Mouse (Mus musculus) heart, embryonic 11.5 days (tissue): ENCODE data around the gene Oxct2b. TPM values are rescaled to one million over a fixed set of nuclear protein-coding genes. Genes with fewer than 3 reads are reported as not detected.

Experiments
- ATAC-seq: fragments of 200-750 bp; cut with Nextera tagmentation; replicated peaks from 2 replicates; pipeline ENCODE4 v1.8.0; 2017; ENCODE audit warnings: moderate library complexity; ENCODE audit not compliant: insufficient number of reproducible peaks, low FRiP score, low TSS enrichment
- H3K27ac ChIP-seq: fragments of 300-500 bp; sonication (generic); 2 replicates; pipeline ENCODE4 v1.5.1; 2014; ENCODE audit warnings: mild to moderate bottlenecking, low read depth, low read length
- H3K27me3 ChIP-seq: fragments of 300-500 bp; sonication (generic); 2 replicates; pipeline ENCODE4 v1.6.1; 2014; ENCODE audit warnings: mild to moderate bottlenecking, low read length, mixed read lengths; ENCODE audit not compliant: control insufficient read depth, insufficient read depth
- H3K36me3 ChIP-seq: fragments of 300-500 bp; sonication (generic); 2 replicates; pipeline ENCODE4 v1.6.1; 2014; ENCODE audit warnings: mild to moderate bottlenecking, low read length, moderate library complexity, mixed read lengths; ENCODE audit not compliant: control insufficient read depth, insufficient read depth
- H3K4me1 ChIP-seq: fragments of 300-500 bp; sonication (generic); 2 replicates; pipeline ENCODE4 v1.6.1; 2014; ENCODE audit warnings: low read length; ENCODE audit not compliant: control insufficient read depth, insufficient read depth
- H3K4me2 ChIP-seq: fragments of 300-500 bp; sonication (generic); 2 replicates; pipeline ENCODE4 v1.6.1; 2014; ENCODE audit warnings: mild to moderate bottlenecking, moderate library complexity
- H3K4me3 ChIP-seq: fragments of 300-500 bp; sonication (generic); 2 replicates; pipeline ENCODE4 v1.5.1; 2014; ENCODE audit warnings: low read depth, low read length
- H3K9ac ChIP-seq: fragments of 300-500 bp; sonication (generic); 2 replicates; pipeline ENCODE4 v1.6.1; 2014; ENCODE audit warnings: mild to moderate bottlenecking, low read depth, low read length, moderate library complexity
- H3K9me3 ChIP-seq: fragments of 300-500 bp; sonication (generic); replicated peaks from 2 replicates; pipeline ENCODE4 v1.6.1; 2016; ENCODE audit warnings: low read length; ENCODE audit not compliant: control insufficient read depth
- WGBS: fragments of 180-500 bp; shearing (Covaris S2); extraction: QIAGEN DNeasy Blood & Tissue Kit; methylation state at CpG from one replicate; pipeline ENCODE4 v1.1.7; 2014; ENCODE audit not compliant: insufficient replicate concordance; 5-methylcytosine and 5-hydroxymethylcytosine counted together
- polyA plus RNA-seq: library from polyadenylated mRNA; unstranded; fragments of >200 nt; fragmentation: Nextera tagmentation; extraction: Ambion mirVana; gene quantifications from 2 replicates; pipeline ENCODE4 v1.2.1, GENCODE M21; 2014

Oxct2b gene
- polyA plus RNA-seq, 1 experiment from 2014 or later: not detected

DNA sequence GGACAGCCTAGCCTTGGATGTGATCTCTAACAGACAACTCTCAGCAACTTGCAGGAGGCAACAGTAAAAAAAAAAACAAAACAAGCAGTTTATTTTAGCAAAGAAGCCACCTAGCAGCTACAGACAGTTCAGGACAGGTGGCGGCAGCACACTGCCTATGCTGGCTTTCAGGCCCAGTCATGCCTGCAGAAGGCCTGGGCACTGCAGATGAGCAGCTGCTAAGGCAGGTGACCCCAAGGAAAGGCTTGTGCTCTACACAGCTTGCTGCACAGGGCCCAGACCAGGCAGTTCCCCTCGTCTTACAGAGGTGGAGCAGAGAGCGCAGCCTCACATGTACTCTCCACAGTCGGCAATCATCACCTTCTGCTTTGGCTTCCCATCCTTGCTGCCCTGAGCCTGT lies 11.0 kb downstream of the Oxct2b start:
- no peaks in the 10 kb centered on the region for H3K4me1 ChIP-seq
- no peak overlapping the region for H3K4me3 ChIP-seq
- H3K27ac ChIP-seq: no peak overlapping the region
- H3K4me2 ChIP-seq: no peak overlapping the region
- H3K9ac ChIP-seq: no peak overlapping the region
- no peaks in the 10 kb centered on the region for H3K27me3 ChIP-seq
- 82% methylated on average over 4 of the region's 4 CpGs for WGBS
- no peak for ATAC-seq
- H3K9me3 ChIP-seq: no peaks in the 10 kb centered on the region
- peaks cover 32% of the 10 kb centered on the region for H3K36me3 ChIP-seq

DNA sequence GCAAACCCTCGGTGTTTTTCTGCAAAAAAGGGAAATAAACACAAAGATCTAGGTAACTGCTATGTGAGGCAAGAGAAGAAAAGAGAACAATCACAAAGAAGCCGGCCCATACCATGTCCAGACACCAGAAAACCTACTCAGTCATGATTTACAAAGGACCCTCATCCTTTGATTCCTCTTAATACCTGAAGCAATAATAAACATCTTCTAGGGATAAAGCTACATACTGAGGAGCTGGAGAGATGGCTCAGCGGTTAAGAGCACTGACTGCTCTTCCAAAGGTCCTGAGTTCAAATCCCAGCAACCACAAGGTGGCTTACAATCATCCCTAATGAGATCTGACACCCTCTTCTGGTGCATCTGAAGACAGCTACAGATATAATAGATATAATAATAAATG lies 21.5 kb downstream of the Oxct2b start:
- no peak overlapping the region for H3K9ac ChIP-seq
- peaks cover under 1% of the 10 kb centered on the region; the same call in 1 of the 2 replicates for H3K27me3 ChIP-seq
- ATAC-seq: no peak
- WGBS: 82% methylated on average over 3 of the region's 3 CpGs
- no peak overlapping the region for H3K4me3 ChIP-seq
- H3K9me3 ChIP-seq: no peaks in the 10 kb centered on the region
- H3K27ac ChIP-seq: no peak overlapping the region
- H3K36me3 ChIP-seq: peaks cover 23% of the 10 kb centered on the region
- H3K4me1 ChIP-seq: peaks cover 10% of the 10 kb centered on the region
- H3K4me2 ChIP-seq: no peak overlapping the region

DNA sequence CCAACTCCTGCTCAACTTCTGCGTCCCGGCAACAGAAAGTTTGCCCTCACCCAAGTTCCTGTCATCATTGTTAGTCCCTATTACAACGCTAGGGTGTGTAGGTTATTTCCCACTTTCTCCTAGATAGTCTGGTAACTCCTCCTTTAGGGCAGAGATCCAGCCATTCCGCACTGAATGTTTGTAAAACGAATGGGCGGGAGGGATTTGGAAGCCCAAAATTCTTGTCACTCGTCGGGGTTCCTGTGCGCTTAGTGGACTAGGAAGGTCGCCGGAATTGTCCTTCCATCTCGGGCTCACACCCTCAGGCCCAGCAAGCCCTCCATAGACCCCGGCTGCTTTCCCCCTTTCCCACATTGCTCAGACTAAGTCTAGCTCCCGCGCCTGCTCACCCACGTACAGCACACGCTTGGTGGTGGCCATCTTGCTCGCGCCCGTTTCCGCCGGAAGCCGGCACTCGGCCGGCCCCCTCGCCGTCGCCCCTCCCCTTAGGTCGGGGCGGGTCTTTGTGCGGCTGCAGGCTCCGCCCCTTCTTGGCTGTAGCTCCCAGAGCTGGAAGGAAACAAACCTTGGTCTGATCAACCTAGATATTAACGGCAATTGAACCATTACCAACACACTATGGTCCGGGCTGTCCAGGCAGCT lies 23.6 kb downstream of the Oxct2b start, which contains the start of gene Ppie:
Ppie (minus strand) TSS at position 439 of the 642 bp plus-strand sequence.
- H3K9ac ChIP-seq: peak within 1 kb of the TSS; percentile 82
- H3K27ac ChIP-seq: peak within 1 kb of the TSS; percentile 85
- peak; percentile 92 for ATAC-seq
- under 1% methylated on average over 34 of the region's 34 CpGs for WGBS
- peak within 1 kb of the TSS; percentile 79 for H3K4me3 ChIP-seq
- H3K36me3 ChIP-seq: peaks cover 10% of the 10 kb centered on the region
- no peaks in the 10 kb centered on the region for H3K9me3 ChIP-seq
- peaks cover 3% of the 10 kb centered on the region; the same call in 1 of the 2 replicates for H3K27me3 ChIP-seq
- H3K4me2 ChIP-seq: peak within 1 kb of the TSS; percentile 81
- H3K4me1 ChIP-seq: peaks cover 10% of the 10 kb centered on the region

DNA sequence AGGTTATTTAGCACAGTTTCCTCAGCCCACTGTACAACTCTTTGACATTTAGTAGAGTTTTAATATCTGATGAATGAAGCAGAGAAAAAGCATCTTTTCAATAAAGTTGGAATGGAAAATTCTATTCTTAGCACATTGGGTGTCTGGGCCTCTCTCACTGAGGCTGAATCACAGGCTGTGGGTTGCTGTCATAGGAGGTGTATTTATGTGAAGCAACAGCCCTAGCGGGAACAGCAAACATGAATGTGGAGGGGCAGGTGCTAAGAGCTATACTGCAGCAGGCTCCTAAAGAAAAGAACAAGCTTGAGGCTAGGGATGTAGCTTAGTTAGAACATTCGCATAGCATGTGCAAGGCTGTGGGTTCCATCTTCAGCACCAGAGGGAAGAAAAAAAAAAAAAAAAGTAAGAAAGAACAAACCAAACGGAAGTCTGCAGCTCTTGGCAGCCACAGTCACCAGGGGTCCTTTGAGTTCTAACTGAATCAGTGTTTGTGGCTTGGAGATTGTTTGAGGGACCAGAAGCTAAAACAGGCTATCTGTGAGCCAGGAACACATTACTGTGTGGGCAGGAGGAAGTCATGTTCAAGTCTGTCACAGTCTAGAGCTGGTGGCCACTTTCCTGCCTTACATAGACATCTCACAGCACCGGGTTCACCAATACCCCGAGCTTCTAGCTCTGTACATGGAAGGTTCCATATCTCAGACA lies 31.5 kb downstream of the Oxct2b start:
- H3K4me1 ChIP-seq: no peaks in the 10 kb centered on the region
- H3K9ac ChIP-seq: no peak overlapping the region
- no peaks in the 10 kb centered on the region for H3K9me3 ChIP-seq
- H3K4me2 ChIP-seq: no peak overlapping the region
- no peak overlapping the region for H3K27ac ChIP-seq
- H3K4me3 ChIP-seq: no peak overlapping the region
- ATAC-seq: no peak
- 66% methylated on average over 5 of the region's 5 CpGs for WGBS
- H3K27me3 ChIP-seq: peaks cover 4% of the 10 kb centered on the region; the same call in 1 of the 2 replicates
- no peaks in the 10 kb centered on the region for H3K36me3 ChIP-seq

DNA sequence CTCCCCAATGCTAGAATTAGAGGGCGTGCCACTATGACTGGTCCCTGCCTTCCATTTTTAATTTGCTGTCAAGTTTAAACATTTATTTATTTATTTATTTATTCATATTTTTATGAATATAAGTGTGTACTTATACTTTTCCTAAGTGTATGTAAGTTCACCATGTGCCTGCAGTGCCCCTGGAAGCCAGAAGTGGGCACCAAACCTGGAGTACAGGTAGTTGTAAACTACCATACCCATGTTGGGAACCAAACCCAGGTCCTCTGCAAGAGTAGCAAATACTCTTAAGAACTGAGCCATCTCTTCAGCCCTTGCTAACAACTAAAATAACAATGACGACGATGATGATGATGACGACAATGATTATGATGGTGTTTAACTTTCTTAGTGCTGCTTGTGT lies 35.9 kb downstream of the Oxct2b start:
- no peaks in the 10 kb centered on the region for H3K36me3 ChIP-seq
- no peak overlapping the region for H3K9ac ChIP-seq
- H3K4me1 ChIP-seq: no peaks in the 10 kb centered on the region
- ATAC-seq: no peak
- H3K4me2 ChIP-seq: no peak overlapping the region
- H3K9me3 ChIP-seq: no peaks in the 10 kb centered on the region
- H3K27ac ChIP-seq: no peak overlapping the region
- no peak overlapping the region for H3K4me3 ChIP-seq
- WGBS: 69% methylated on average over 4 of the region's 4 CpGs
- peaks cover 5% of the 10 kb centered on the region for H3K27me3 ChIP-seq

DNA sequence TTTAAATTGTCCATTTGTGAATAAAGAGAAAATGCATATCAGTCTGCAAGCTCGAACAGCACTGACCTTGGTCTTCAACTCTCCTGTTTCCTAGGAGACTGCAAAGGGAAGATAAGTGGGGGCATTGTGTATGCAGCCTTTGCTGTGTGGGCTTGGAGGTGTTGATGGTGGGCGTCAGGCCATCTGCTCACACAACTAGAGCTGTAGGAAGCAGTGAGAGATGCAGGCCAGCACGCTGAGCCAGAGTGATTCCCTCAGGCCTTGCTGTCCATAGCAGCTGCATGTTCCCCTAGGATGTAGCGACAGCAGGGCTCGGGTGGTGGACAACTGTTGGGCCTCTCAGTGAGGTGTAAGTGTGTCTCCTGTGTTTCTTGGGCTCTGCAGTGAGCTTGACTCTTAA lies 36.9 kb downstream of the Oxct2b start:
- no peaks in the 10 kb centered on the region for H3K36me3 ChIP-seq
- 36% methylated on average over 5 of the region's 5 CpGs for WGBS
- H3K9ac ChIP-seq: no peak overlapping the region
- H3K9me3 ChIP-seq: no peaks in the 10 kb centered on the region
- H3K27ac ChIP-seq: no peak overlapping the region
- peaks cover 3% of the 10 kb centered on the region for H3K27me3 ChIP-seq
- no peak for ATAC-seq
- no peaks in the 10 kb centered on the region for H3K4me1 ChIP-seq
- no peak overlapping the region for H3K4me2 ChIP-seq
- H3K4me3 ChIP-seq: no peak overlapping the region

DNA sequence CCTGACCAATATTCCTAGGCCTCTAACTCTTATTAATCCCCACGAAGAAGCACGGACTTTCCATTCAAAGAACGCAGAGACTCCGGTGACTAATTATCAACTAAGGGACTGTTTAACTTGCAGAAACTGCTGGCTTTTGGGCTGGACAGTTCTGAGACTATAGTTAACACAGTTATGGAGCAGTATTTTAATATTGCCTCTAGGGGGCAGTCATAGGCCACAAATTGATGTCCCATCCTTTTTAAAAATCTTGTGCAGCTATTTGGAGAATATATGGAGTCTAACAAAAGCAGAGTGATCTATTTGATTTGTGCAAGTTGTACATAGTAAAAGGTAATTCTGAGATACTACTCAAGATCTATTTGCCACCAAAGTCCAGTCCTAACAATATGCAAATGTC lies 38.9 kb downstream of the Oxct2b start:
- no peak overlapping the region for H3K9ac ChIP-seq
- H3K27ac ChIP-seq: no peak overlapping the region
- H3K9me3 ChIP-seq: no peaks in the 10 kb centered on the region
- no peak for ATAC-seq
- H3K27me3 ChIP-seq: peaks cover 5% of the 10 kb centered on the region
- no peak overlapping the region for H3K4me3 ChIP-seq
- WGBS: 28% methylated on average over 4 of the region's 4 CpGs
- H3K4me1 ChIP-seq: no peaks in the 10 kb centered on the region
- no peaks in the 10 kb centered on the region for H3K36me3 ChIP-seq
- H3K4me2 ChIP-seq: no peak overlapping the region

DNA sequence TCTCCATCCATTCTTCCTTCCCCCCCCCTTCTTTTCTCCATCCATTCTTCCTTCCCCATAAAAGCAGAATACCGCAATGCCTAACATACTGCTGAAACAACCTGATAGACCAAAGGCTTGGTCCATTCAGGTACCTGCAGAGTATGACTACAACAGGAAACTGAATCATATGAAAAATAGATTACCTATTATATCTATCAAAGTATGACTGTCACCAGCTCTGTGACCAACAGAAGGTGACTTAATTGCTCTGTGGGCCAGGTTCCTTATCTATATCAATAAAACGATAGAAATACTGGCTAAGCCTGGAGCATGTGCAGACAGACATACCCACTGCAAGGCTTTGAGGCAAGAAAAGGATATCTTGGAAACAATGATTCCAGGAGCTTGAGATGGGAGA lies 39.4 kb downstream of the Oxct2b start:
- Histone ChIP-seq H3K4me1 (no peaks in the 10 kb centered on the region), H3K9me3 (no peaks in the 10 kb centered on the region), H3K27ac (no peak overlapping the region), H3K36me3 (no peaks in the 10 kb centered on the region), H3K4me3 (no peak overlapping the region), H3K4me2 (no peak overlapping the region), H3K27me3 (peaks cover 8% of the 10 kb centered on the region), H3K9ac (no peak overlapping the region)
- WGBS: 53% methylated on average over 2 of the region's 2 CpGs
- no peak for ATAC-seq

DNA sequence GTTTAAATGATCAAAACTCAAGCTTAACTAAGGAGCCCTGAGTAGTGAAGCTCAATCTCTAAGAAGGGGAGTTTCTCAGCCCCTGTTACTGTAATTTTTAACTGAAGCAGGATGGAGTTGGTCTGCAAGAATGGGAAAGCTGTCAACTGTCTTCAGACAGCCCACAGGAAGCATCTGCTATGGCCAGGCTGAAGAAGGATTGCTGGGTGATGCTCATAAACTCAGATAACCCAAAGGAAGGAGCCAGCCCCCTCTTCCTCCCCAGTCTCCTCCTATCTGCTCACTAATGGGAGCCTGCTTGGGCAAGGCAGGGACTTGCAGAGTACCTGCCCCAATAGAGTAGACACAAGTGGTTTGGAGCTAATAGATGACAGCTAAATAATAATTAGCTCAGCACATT lies 39.8 kb downstream of the Oxct2b start:
- no peak overlapping the region for H3K9ac ChIP-seq
- no peak overlapping the region for H3K4me3 ChIP-seq
- H3K36me3 ChIP-seq: no peaks in the 10 kb centered on the region
- peaks cover 11% of the 10 kb centered on the region for H3K27me3 ChIP-seq
- H3K27ac ChIP-seq: no peak overlapping the region
- H3K4me1 ChIP-seq: no peaks in the 10 kb centered on the region
- no peak for ATAC-seq
- H3K4me2 ChIP-seq: no peak overlapping the region
- H3K9me3 ChIP-seq: no peaks in the 10 kb centered on the region
